9 mouse cellular contexts compared by ENCODE assay signal in the genomic region with DNA sequence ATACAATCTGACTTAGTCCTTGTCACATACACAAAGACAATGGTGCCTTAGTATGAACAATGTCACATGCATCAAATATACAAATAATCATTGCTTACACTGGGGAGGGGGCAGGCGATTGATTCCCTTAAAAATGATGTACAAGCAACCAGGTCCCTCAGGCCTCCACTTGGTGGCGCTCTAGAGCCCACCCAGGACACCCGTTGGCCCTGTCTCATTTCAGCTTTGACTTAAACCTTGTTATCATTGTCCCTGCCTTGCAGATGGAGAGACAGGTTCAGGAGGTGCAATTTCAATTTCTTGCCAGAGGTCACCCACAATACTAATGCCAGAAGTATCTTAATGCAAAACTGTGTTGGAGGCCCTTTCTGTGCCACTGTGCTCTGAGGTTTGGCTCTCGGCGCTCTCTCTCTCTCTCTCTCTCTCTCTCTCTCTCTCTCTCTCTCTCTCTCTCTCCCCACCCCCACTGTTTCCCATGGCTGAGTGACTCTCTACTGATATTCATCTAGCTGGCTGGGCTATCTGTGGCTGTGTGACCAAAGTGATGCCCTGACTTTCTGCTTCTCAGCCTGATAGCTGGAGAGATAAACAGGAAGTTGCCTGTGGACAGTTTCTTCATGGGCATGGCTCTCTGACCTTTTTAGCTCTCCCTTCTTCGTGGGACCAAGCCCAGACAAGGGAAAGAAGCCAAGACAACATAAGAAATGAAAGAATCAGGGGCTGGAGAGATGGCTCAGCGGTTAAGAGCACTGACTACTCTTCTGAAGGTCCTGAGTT. TPM values are rescaled to one million over a fixed set of nuclear protein-coding genes. Genes with fewer than 3 reads are reported as not detected.
DNase-seq lines count a peak whose midpoint lies in the region; ATAC-seq and TF ChIP-seq lines count a peak whose summit lies in the region.
"Had no signal": no experiment of that assay in that cellular context is flagged by ENCODE, and none has a peak within 500 bp of the region (broad histone marks: within the 10 kb centered on the region; RNA-seq: fewer than 3 reads in every experiment).

No protein-coding gene starts in this region.

- WGBS in neural tube, embryonic 15.5 days = 44% methylated on average over 7 of the region's 7 CpGs
- WGBS in lung, embryonic 14.5 days = 41% methylated on average over 7 of the region's 7 CpGs

- no peak overlapping the region for H3K4me3 ChIP-seq in neural tube, embryonic 15.5 days (replicated peaks)
- H3K4me3 ChIP-seq in lung, embryonic 14.5 days (ENCODE audit: low read depth, low read length) = no peak overlapping the region
- H3K4me3 ChIP-seq: hindbrain, embryonic 15.5 days had no signal

- no peak overlapping the region for H3K9ac ChIP-seq in neural tube, embryonic 15.5 days (replicated peaks)
- H3K9ac ChIP-seq in lung, embryonic 14.5 days = no peak overlapping the region
- H3K9ac ChIP-seq: hindbrain, embryonic 15.5 days had no signal

- peaks cover 19% of the 10 kb centered on the region for H3K4me1 ChIP-seq in neural tube, embryonic 15.5 days
- H3K4me1 ChIP-seq in lung, embryonic 14.5 days (ENCODE audit: insufficient read depth) = peaks cover 10% of the 10 kb centered on the region

- no peaks in the 10 kb centered on the region for H3K27me3 ChIP-seq in neural tube, embryonic 15.5 days (replicated peaks)
- H3K27me3 ChIP-seq in lung, embryonic 14.5 days (ENCODE audit: insufficient read depth, low read length) = no peaks in the 10 kb centered on the region
- H3K27me3 ChIP-seq: hindbrain, embryonic 15.5 days had no signal

- H3K27ac ChIP-seq in neural tube, embryonic 15.5 days (replicated peaks) = no peak overlapping the region
- no peak overlapping the region for H3K27ac ChIP-seq in lung, embryonic 14.5 days (ENCODE audit: low read depth)
- H3K27ac ChIP-seq: hindbrain, embryonic 15.5 days had no signal

- no peak overlapping the region for H3K4me2 ChIP-seq in neural tube, embryonic 15.5 days
- H3K4me2 ChIP-seq in lung, embryonic 14.5 days = no peak overlapping the region
- H3K4me2 ChIP-seq: hindbrain, embryonic 15.5 days had no signal

- TF ChIP-seq CTCF in lung, embryonic 14.5 days (IDR thresholded peaks at IDR 0.05; ENCODE audit: low read depth) = peak; percentile 71

- DNase-seq in cerebellum, adult 11 months = peak; percentile 28
- DNase-seq in cerebellum, adult 9-10 months = no peak
- peak; percentile 51 for DNase-seq in neural tube, embryonic 10.5 days (ENCODE audit: extremely low spot score, low spot score)
- DNase-seq in c-Kit-positive CD71-positive TER-119-positive erythroid progenitor cells, embryonic 14.5 days (ENCODE audit: low spot score) = peak; percentile 61
- peak; percentile 70 for DNase-seq in induced T-regulatory cell, adult 2 months (ENCODE audit: low read depth)
- peak; percentile 76 for DNase-seq in lung, embryonic 14.5 days
- DNase-seq in testis, postnatal 10 days (ENCODE audit: low spot score) = peak; percentile 81

- H3K9me3 ChIP-seq in neural tube, embryonic 15.5 days (replicated peaks) = no peaks in the 10 kb centered on the region
- no peaks in the 10 kb centered on the region for H3K9me3 ChIP-seq in lung, embryonic 14.5 days (ENCODE audit: low read depth, low read length)
- H3K9me3 ChIP-seq: hindbrain, embryonic 15.5 days had no signal

- H3K36me3 ChIP-seq in neural tube, embryonic 15.5 days = no peaks in the 10 kb centered on the region
- H3K36me3 ChIP-seq in lung, embryonic 14.5 days (ENCODE audit: insufficient read depth) = no peaks in the 10 kb centered on the region
- H3K36me3 ChIP-seq: hindbrain, embryonic 15.5 days had no signal

- ATAC-seq in neural tube, embryonic 15.5 days (ENCODE audit: low FRiP score) = no peak
- ATAC-seq in lung, embryonic 14.5 days (ENCODE audit: insufficient read depth) = no peak

RNA-seq across cellular contexts. Expression of a gene that starts 35.7 kb away (rescaled TPM):
- 0.15 and 0.22 TPM in 2 replicates for polyA plus RNA-seq in neural tube, embryonic 15.5 days (2015; fragmentation: Nextera tagmentation; extraction: Ambion mirVana)
- not detected in 2 replicates for polyA plus RNA-seq in lung, embryonic 14.5 days (2014; fragmentation: Nextera tagmentation; extraction: Ambion mirVana)
